25 mouse cellular contexts compared by ENCODE assay signal in genomic region chr5:30625379-30625778, GRCm38 (mm10). TPM values are rescaled to one million over a fixed set of nuclear protein-coding genes. Genes with fewer than 3 reads are reported as not detected.
"Had no signal": no experiment of that assay in that cellular context is flagged by ENCODE, and none has a peak within 500 bp of the region (broad histone marks: within the 10 kb centered on the region; RNA-seq: fewer than 3 reads in every experiment).

No protein-coding gene starts in this region.

- H3K27ac ChIP-seq: gastrocnemius, adult 2 months; hindbrain, embryonic 10.5 days; hindbrain, embryonic 12.5 days; hindbrain, embryonic 14.5 days; intestine, embryonic 15.5 days; layer of hippocampus, adult 2 months; left cerebral cortex, adult 2 months; limb, embryonic 13.5 days; limb, embryonic 15.5 days; liver, embryonic 12.5 days; liver, embryonic 14.5 days had no signal

- H3K4me3 ChIP-seq: gastrocnemius, adult 2 months; heart, embryonic 10.5 days; hindbrain, embryonic 10.5 days; hindbrain, embryonic 12.5 days; intestine, embryonic 15.5 days; layer of hippocampus, adult 2 months; left cerebral cortex, adult 2 months; limb, embryonic 13.5 days; limb, embryonic 15.5 days; liver, embryonic 12.5 days had no signal

- H3K9me3 ChIP-seq: heart, embryonic 10.5 days; hindbrain, embryonic 10.5 days; hindbrain, embryonic 12.5 days; intestine, embryonic 15.5 days; limb, embryonic 13.5 days; limb, embryonic 15.5 days; liver, embryonic 12.5 days had no signal

- H3K9ac ChIP-seq: hindbrain, embryonic 12.5 days; hindbrain, embryonic 14.5 days; intestine, embryonic 15.5 days; limb, embryonic 13.5 days; limb, embryonic 15.5 days; liver, embryonic 12.5 days; liver, embryonic 14.5 days had no signal

- DNase-seq: gastrocnemius, adult 2 months; gastrocnemius, postnatal 10 days; gastrocnemius, postnatal 25 days; heart, adult 18-20 months; heart, postnatal 10 days; heart, postnatal 4 days; kidney, adult 18-20 months; kidney, adult 8-10 months; kidney, postnatal 10 days; kidney, postnatal 25 days; kidney, postnatal 4 days had no signal

- H3K4me2 ChIP-seq: hindbrain, embryonic 12.5 days; hindbrain, embryonic 14.5 days; intestine, embryonic 15.5 days; limb, embryonic 13.5 days; limb, embryonic 15.5 days; liver, embryonic 12.5 days had no signal

- H3K36me3 ChIP-seq: heart, embryonic 10.5 days; hindbrain, embryonic 10.5 days; hindbrain, embryonic 12.5 days; intestine, embryonic 15.5 days; limb, embryonic 13.5 days; limb, embryonic 15.5 days; liver, embryonic 12.5 days had no signal

- ATAC-seq: hindbrain, embryonic 16.5 days; inflammation-experienced regulatory T-cells, adult 6 months; intestine, embryonic 15.5 days; liver, embryonic 12.5 days had no signal

RNA-seq across cellular contexts. Expression of gene Kcnk3, which starts 37.4 kb away (rescaled TPM):
- total RNA-seq: granulocyte monocyte progenitor cell, adult 5-6 weeks had no signal
